Mouse (Mus musculus) bone marrow, adult 2 months (tissue): ENCODE measurements around the gene Pde7b.

Experiments
- CTCF ChIP-seq: fragments of 200-500 bp; IDR thresholded peaks from 2 replicates; pipeline ENCODE4 v1.5.1; 2011; ENCODE audit warnings: low read length, control low read depth; ENCODE audit not compliant: control insufficient read depth, insufficient read depth
- POLR2A ChIP-seq: fragments of 200-500 bp; IDR thresholded peaks from 2 replicates; pipeline ENCODE4 v1.6.1; 2011; ENCODE audit warnings: low read depth, mild to moderate bottlenecking, control low read depth, low read length, borderline replicate concordance; ENCODE audit not compliant: control insufficient read depth

- TF ChIP-seq CTCF, result no peak
- no peak for TF ChIP-seq POLR2A
Measured at GRCm38 (mm10) chr10:20377621-20378020, 347.3 kb downstream of the Pde7b start.
